Mouse (Mus musculus) heart, embryonic 11.5 days (tissue): ENCODE results near the gene Tro. TPM values are rescaled to one million over a fixed set of nuclear protein-coding genes. Genes with fewer than 3 reads are reported as not detected.

Source experiments
- ATAC-seq: fragments of 200-750 bp; cut with Nextera tagmentation; replicated peaks from 2 replicates; pipeline ENCODE4 v1.8.0; 2017; ENCODE audit warnings: moderate library complexity; ENCODE audit not compliant: insufficient number of reproducible peaks, low FRiP score, low TSS enrichment
- H3K27ac ChIP-seq: fragments of 300-500 bp; sonication (generic); 2 replicates; pipeline ENCODE4 v1.5.1; 2014; ENCODE audit warnings: mild to moderate bottlenecking, low read depth, low read length
- H3K27me3 ChIP-seq: fragments of 300-500 bp; sonication (generic); 2 replicates; pipeline ENCODE4 v1.6.1; 2014; ENCODE audit warnings: mild to moderate bottlenecking, low read length, mixed read lengths; ENCODE audit not compliant: control insufficient read depth, insufficient read depth
- H3K36me3 ChIP-seq: fragments of 300-500 bp; sonication (generic); 2 replicates; pipeline ENCODE4 v1.6.1; 2014; ENCODE audit warnings: mild to moderate bottlenecking, low read length, moderate library complexity, mixed read lengths; ENCODE audit not compliant: control insufficient read depth, insufficient read depth
- H3K4me1 ChIP-seq: fragments of 300-500 bp; sonication (generic); 2 replicates; pipeline ENCODE4 v1.6.1; 2014; ENCODE audit warnings: low read length; ENCODE audit not compliant: control insufficient read depth, insufficient read depth
- H3K4me2 ChIP-seq: fragments of 300-500 bp; sonication (generic); 2 replicates; pipeline ENCODE4 v1.6.1; 2014; ENCODE audit warnings: mild to moderate bottlenecking, moderate library complexity
- H3K4me3 ChIP-seq: fragments of 300-500 bp; sonication (generic); 2 replicates; pipeline ENCODE4 v1.5.1; 2014; ENCODE audit warnings: low read depth, low read length
- H3K9ac ChIP-seq: fragments of 300-500 bp; sonication (generic); 2 replicates; pipeline ENCODE4 v1.6.1; 2014; ENCODE audit warnings: mild to moderate bottlenecking, low read depth, low read length, moderate library complexity
- H3K9me3 ChIP-seq: fragments of 300-500 bp; sonication (generic); replicated peaks from 2 replicates; pipeline ENCODE4 v1.6.1; 2016; ENCODE audit warnings: low read length; ENCODE audit not compliant: control insufficient read depth
- WGBS: fragments of 180-500 bp; shearing (Covaris S2); extraction: QIAGEN DNeasy Blood & Tissue Kit; methylation state at CpG from one replicate; pipeline ENCODE4 v1.1.7; 2014; ENCODE audit not compliant: insufficient replicate concordance; 5-methylcytosine and 5-hydroxymethylcytosine counted together
- polyA plus RNA-seq: library from polyadenylated mRNA; unstranded; fragments of >200 nt; fragmentation: Nextera tagmentation; extraction: Ambion mirVana; gene quantifications from 2 replicates; pipeline ENCODE4 v1.2.1, GENCODE M21; 2014

The Tro gene
- polyA plus RNA-seq, result 28.1 and 29.2 TPM in 2 replicates

DNA sequence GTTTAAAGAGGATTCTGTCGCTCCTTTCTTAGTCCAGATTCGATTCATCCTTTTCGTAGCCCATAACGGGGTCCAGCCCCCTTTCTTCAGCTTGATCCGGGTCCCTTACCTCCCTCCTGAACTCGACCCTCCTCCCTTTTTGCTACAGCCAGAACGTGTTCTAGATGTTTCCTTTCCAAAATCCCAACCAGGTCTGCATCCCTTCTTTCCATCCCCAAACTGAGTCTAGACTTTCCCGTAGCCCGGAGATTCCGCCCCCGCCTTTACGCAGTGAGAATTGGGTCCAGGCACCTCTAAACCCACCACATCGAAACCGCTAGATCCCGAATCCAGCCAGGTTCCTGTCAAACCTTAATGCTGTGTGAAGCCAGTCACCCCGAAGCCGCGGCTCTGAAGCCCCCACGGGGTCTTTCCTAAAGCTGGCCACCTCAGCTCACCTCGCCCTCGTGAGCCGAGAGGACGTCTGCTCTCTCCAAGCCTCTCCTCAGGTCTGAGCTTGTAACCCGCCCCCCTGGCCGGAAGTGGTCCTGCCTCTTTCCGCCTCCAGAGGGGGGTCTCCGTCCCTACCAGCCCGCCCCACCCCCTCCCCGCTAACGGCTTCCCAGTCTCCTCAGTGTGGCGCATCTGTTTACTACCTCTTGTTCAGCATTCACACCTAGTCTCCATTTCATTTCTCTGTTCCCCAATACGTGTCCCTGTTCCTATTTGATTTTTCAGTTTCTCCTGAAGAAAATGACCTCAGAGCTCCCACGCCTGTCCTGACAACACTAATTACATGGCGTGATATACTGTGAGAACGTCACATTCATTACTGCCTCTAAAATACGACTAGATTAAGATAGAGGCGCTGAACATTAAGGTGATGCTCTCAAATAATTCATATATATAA lies at the start of gene Tro:
Gene Tro (minus strand): TSS at position 676 of the 889 bp plus-strand sequence.
- H3K4me1 ChIP-seq, result no peaks in the 10 kb centered on the region
- H3K36me3 ChIP-seq, result no peaks in the 10 kb centered on the region
- no peaks in the 10 kb centered on the region for H3K27me3 ChIP-seq
- 23% methylated on average over 37 of the region's 37 CpGs for WGBS
- ATAC-seq, result peak; percentile 77
- peak within 1 kb of the TSS; percentile 63 for H3K4me2 ChIP-seq
- peak within 1 kb of the TSS; percentile 54; the same call in 1 of the 2 replicates for H3K27ac ChIP-seq
- H3K9me3 ChIP-seq, result no peaks in the 10 kb centered on the region
- H3K4me3 ChIP-seq, result peak within 1 kb of the TSS; percentile 54
- H3K9ac ChIP-seq, result peak within 1 kb of the TSS; percentile 70

DNA sequence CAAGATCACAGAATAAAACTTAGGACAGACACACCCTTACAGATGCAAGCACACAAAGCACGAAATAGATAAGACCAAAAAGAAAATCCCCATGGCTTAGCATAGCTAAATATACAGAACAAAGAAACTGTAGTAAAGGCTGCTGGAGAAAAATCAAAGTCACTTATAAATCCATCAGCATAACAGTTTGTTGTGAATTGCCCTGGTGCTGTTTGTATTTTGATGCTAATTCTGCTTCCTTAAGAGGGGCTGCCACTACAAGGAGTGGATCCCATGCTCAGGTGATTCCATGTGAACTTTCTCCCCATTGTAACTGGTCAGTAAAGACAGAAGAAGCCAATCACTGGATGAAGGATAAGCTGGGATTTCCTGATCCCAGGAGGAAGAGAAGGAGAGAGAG lies 20.1 kb upstream of the Tro start:
- ATAC-seq, result no peak
- no peaks in the 10 kb centered on the region for H3K9me3 ChIP-seq
- WGBS, result 52% methylated on average over 1 of the region's 1 CpGs
- H3K4me3 ChIP-seq, result no peak overlapping the region
- no peak overlapping the region for H3K27ac ChIP-seq
- H3K4me2 ChIP-seq, result no peak overlapping the region
- H3K9ac ChIP-seq, result no peak overlapping the region
- no peaks in the 10 kb centered on the region for H3K4me1 ChIP-seq
- H3K36me3 ChIP-seq, result no peaks in the 10 kb centered on the region
- H3K27me3 ChIP-seq, result no peaks in the 10 kb centered on the region

DNA sequence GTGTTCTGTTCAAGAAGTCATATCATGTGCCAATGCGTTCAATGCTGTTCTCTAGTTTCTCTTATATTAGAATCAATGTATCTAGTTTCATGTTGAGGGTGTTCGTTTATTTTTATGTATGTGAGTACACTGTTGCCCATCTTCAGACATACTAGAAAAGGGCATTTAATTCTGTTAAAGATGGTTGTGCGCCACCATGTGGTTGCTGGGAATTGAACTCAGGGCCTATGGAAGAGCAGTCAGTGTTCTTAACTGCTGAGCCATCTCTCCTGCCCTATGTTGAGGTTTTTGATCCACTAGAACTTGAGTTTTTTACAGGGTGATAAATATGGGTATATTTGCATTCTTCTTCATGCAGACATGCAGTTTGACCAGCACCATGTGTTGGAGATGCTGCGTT lies 5.4 kb upstream of the Tro start:
- ATAC-seq, result no peak
- Histone ChIP-seq H3K36me3 (no peaks in the 10 kb centered on the region), H3K9ac (no peak overlapping the region), H3K27me3 (no peaks in the 10 kb centered on the region), H3K9me3 (no peaks in the 10 kb centered on the region), H3K4me3 (no peak overlapping the region), H3K4me1 (no peaks in the 10 kb centered on the region), H3K4me2 (no peak overlapping the region), H3K27ac (no peak overlapping the region)
- WGBS, result 27% methylated on average over 4 of the region's 4 CpGs

DNA sequence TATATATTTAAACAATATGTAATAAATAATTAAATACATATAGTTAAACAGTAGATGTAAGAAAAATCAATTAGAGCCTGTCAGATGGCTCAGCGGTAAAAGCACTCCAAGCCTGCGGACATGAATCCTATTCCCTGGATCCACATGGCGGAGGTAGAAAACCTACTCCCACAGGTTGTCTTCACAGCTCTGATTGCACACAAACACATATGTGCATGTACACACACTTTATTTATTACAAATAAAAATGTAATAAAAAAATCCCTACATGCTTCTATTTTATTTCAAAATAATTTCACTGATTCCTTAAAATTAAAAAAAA lies 375 bp upstream of the Tro start:
- WGBS, result 34% methylated on average over 3 of the region's 3 CpGs
- no peak overlapping the region; the same call in 1 of the 2 replicates for H3K4me3 ChIP-seq

DNA sequence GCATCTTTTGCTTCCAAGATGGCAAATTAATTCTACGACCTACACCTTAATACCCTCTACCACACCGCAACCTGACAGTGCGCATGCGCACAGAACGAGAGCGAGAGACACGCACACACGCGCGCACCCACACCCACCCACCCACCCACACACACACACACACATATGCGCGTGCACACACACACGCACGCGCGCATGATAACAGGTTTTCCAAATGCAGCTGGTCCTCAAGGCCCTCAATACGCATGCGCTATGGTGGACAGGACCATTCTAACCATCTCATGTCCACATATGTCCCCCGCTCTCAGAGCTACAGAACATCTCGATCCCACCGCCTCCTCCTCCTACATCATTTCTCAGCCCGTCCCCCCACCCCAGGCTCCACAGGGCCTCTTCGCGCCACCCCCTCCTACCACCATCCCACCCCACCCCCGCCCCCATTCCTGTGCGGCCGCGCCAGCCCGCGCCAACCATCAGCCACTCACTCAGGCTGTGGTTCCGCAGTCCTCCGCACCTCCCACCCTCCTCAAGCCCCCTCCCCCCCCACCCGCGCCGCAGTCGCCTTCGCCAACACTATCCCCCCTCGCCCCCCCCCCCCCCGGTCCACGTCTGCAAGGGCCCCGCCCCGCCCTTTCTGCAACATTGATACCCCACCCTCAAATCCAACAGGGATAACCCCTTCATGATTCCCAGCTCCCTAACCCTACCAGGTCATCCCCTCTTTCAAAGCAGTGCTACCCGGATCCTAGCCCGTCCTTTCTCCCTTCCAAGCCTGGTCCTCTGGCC lies 1.1 kb downstream of the Tro start:
- peak overlapping the region; percentile 63 for H3K4me2 ChIP-seq
- peak; percentile 69; the same call in 1 of the 2 replicates for ATAC-seq
- no peak overlapping the region for H3K27ac ChIP-seq
- H3K4me3 ChIP-seq, result peak overlapping the region; percentile 54
- no peaks in the 10 kb centered on the region for H3K9me3 ChIP-seq
- H3K27me3 ChIP-seq, result no peaks in the 10 kb centered on the region
- peak overlapping the region; percentile 70 for H3K9ac ChIP-seq
- WGBS, result 35% methylated on average over 32 of the region's 44 CpGs
- H3K4me1 ChIP-seq, result no peaks in the 10 kb centered on the region
- H3K36me3 ChIP-seq, result no peaks in the 10 kb centered on the region

More for the DNA sequence above, 375 bp upstream of the Tro start:
- no peaks in the 10 kb centered on the region for H3K9me3 ChIP-seq
- peak overlapping the region; percentile 63; the same call in 1 of the 2 replicates for H3K4me2 ChIP-seq
- no peak for ATAC-seq
- H3K4me1 ChIP-seq, result no peaks in the 10 kb centered on the region
- H3K36me3 ChIP-seq, result no peaks in the 10 kb centered on the region
- no peak overlapping the region for H3K9ac ChIP-seq
- no peaks in the 10 kb centered on the region for H3K27me3 ChIP-seq
- H3K27ac ChIP-seq, result no peak overlapping the region

DNA sequence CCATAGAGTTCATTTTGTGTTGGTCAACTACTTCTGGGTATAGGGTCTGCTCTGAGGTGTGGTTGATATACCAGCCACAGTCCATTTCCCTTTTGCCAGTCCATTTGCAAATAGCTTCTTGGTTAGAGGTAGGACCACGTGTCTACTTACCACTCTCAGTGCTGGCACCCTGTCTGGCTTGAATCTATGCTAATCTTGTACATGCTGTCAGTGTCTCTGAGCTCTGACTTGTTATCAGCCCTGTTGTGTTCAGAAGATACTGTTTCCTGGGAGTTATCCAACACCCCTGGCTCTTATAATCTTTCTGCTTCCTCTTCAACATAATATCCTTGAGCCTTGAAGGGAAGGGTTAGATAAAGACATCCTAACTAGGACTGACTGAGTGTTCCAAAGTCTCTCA lies 21.0 kb downstream of the Tro start:
- 21% methylated on average over 1 of the region's 1 CpGs for WGBS
- Histone ChIP-seq H3K27me3 (no peaks in the 10 kb centered on the region), H3K9ac (no peak overlapping the region), H3K4me2 (no peak overlapping the region), H3K27ac (no peak overlapping the region), H3K36me3 (no peaks in the 10 kb centered on the region), H3K4me1 (no peaks in the 10 kb centered on the region), H3K9me3 (no peaks in the 10 kb centered on the region), H3K4me3 (no peak overlapping the region)
- ATAC-seq, result no peak

DNA sequence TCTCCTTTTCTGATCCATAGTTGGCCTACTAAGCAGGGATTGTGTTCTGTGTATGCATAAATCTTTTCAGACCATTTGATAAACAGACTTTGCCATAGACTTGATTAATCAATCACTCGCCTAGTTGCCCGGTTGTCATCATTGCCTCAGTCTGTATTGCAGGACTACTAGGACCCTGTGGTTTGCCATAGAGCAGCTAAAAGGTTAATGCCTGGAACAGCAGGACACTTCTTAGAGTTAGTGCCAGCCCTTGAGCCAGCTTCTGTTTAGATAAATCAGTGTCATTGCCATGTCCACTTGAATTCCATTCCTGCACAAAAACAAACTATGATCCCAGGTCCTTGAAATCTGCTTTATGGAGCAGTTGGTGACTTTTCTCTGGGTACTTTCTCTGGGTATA lies 58.5 kb downstream of the Tro start:
- no peaks in the 10 kb centered on the region for H3K9me3 ChIP-seq
- no peak overlapping the region for H3K9ac ChIP-seq
- H3K27ac ChIP-seq, result no peak overlapping the region
- H3K4me2 ChIP-seq, result no peak overlapping the region
- 78% methylated on average over 2 of the region's 2 CpGs for WGBS
- H3K4me3 ChIP-seq, result no peak overlapping the region
- H3K4me1 ChIP-seq, result no peaks in the 10 kb centered on the region
- H3K27me3 ChIP-seq, result no peaks in the 10 kb centered on the region
- ATAC-seq, result no peak
- H3K36me3 ChIP-seq, result no peaks in the 10 kb centered on the region
